Mouse (Mus musculus) left cerebral cortex, adult 2 months (tissue): ENCODE data around the gene Olfr1272. TPM values are rescaled to one million over a fixed set of nuclear protein-coding genes. Genes with fewer than 3 reads are reported as not detected.
"Not testable (repeated sequence)": the region's sequence is repeated elsewhere in the genome, so short reads cannot be mapped to it uniquely, and the experiment has no call there.

Source experiments
- DNase-seq, 2 experiments: peaks; one replicate each; pipeline ENCODE4 v3.0.0; 2021 to 2022; ENCODE audit warnings: low spot score in 2 of 2, mixed read lengths in 1 of 2; ENCODE audit errors: extremely low spot score in 1 of 2
- H3K27ac ChIP-seq: fragments of 200-600 bp; 2 replicates; pipeline ENCODE4 v1.8.1; 2022
- H3K4me3 ChIP-seq: fragments of 200-600 bp; 2 replicates; pipeline ENCODE4 v1.8.1; 2022
- CTCF ChIP-seq: fragments of 200-600 bp; IDR thresholded peaks from 2 replicates; pipeline ENCODE4 v1.8.1; 2022; ENCODE audit warnings: antibody characterized with exemption, mild to moderate bottlenecking, moderate library complexity
- intact Hi-C: fragments of 180-260 bp; cut with DNase I; formaldehyde crosslinking; loops from one replicate; pipeline ENCODE4 v1.15.1; 2025
- long read RNA-seq, 2 experiments: library from polyadenylated mRNA; stranded (forward); transcript quantifications; one replicate each; pipeline ENCODE4 v2.0.0; 2021; ENCODE audit warnings: borderline mapping rate in 2 of 2
- total RNA-seq, 2 experiments: library from RNA; stranded (reverse); gene quantifications; 2 replicates each; pipeline ENCODE4 v1.2.3; 2021

Olfr1272 gene
- not detected for total RNA-seq
- long read RNA-seq, experiment 1 = 0 reads
- long read RNA-seq, experiment 2 = 0 reads

DNA sequence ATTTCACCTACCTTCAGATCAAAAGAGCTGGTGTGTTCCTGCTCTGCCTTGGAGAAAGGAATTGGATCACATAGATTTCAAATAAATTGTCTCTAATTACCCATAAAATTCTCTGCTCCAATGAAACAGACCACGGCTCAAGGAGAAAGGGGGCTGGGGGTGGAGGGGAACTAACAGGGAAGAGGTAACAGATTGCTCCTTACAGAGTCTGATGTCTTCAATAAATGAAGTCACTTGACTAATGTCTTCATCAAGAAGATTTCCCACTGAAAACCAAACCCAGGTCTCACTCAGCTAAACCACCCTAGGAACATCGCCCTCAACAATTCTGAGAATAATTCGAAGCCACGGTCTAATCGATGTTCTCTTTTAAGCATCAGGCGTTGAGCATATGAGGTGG lies at the start of gene Olfr1272:
Gene Olfr1272 (minus strand): TSS at position 101 of the 400 bp plus-strand sequence.
- DNase-seq = no peak
- H3K27ac ChIP-seq = no peak within 1 kb of the TSS
- no peak within 1 kb of the TSS for H3K4me3 ChIP-seq
- no peak for TF ChIP-seq CTCF
- intact Hi-C loops = no loop called here

DNA sequence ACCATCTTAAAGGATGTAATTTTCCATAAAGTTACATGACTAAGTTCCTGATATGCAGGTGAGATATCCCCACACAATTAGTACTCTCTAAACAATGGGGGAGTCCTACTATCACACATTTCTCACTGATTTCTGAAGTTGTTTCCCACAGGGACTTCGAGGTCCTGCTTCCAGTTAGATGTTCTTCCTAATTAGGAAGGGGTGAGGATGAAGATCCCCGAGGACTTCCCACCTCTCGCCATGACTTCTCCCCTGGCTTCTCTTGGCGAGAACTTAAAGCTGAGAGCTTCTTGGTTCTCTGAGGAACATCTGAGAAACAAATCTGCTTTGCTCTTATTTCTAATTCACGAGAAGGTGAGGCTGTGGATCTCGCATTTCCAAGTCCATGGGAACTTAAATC lies 29.3 kb upstream of the Olfr1272 start, which contains the start of gene Gm13769:
Gene Gm13769 (plus strand): TSS at position 301 of the 400 bp plus-strand sequence.
- H3K27ac ChIP-seq, H3K4me3 ChIP-seq, DNase-seq, intact Hi-C loops: not testable (repeated sequence)

DNA sequence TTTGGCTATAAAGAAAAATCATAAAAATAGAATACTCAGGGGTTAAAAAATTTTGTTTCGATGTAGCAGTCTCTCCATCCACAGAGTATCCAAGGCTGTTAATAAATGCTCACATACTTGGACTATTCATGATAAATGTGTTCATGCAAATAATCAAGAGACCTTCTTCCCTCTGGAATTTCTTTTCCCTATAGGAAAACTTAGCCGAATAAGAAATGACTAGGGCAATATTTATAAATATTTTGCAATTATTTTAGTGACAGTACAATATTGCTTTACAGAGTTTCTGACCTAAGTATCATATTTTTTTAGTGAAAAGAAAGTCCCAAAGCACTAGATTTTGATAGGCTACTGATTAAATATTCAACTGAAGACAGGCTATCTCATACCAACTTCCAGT lies 21.7 kb downstream of the Olfr1272 start, which contains the start of gene Olfr1271:
Gene Olfr1271 (minus strand): TSS at position 101 of the 400 bp plus-strand sequence.
- Histone ChIP-seq H3K27ac (no peak within 1 kb of the TSS), H3K4me3 (no peak within 1 kb of the TSS)
- DNase-seq = no peak
- TF ChIP-seq CTCF = no peak
- intact Hi-C loops = no loop called here

DNA sequence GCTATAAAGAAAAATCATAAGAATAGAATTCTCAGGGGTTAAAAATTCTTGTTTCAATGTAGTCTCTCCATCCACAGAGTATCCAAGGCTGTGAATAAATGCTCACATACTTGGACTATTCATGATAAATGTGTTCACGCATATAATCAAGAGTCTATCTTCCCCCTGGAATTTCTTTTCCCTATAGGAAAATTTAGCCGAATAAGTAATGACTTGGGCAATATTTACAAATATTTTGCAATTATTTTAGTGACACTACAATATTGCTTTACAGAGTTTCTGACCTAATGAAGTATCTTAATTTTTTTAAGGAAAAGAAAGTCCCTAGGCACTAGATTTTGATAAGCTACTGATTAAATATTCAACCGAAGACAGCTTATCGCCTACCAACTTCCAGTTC lies 35.1 kb downstream of the Olfr1272 start, which contains the start of gene Olfr142:
Gene Olfr142 (minus strand): TSS at position 101 of the 400 bp plus-strand sequence.
- Histone ChIP-seq H3K27ac (no peak within 1 kb of the TSS), H3K4me3 (no peak within 1 kb of the TSS)
- DNase-seq = no peak
- TF ChIP-seq CTCF = no peak
- intact Hi-C loops = no loop called here

Other genes with a start within 250 kb of the Olfr1272 start
- not detected for gene Olfr140, start 229.2 kb downstream of the Olfr1272 start, total RNA-seq
- gene Olfr1269, start 171.4 kb downstream of the Olfr1272 start, total RNA-seq = not detected
- gene Olfr32, start 150.5 kb downstream of the Olfr1272 start, total RNA-seq = not detected
- not detected for gene Olfr1270, start 139.8 kb downstream of the Olfr1272 start, total RNA-seq
- gene Olfr1506, start 68.3 kb downstream of the Olfr1272 start, total RNA-seq = under 1 TPM; 0.14 TPM
- gene Olfr142, start 35.2 kb downstream of the Olfr1272 start, total RNA-seq = not detected
- not detected for gene Olfr1271, start 21.8 kb downstream of the Olfr1272 start, total RNA-seq
- under 1 TPM in 1 of 2 experiments, not detected in 1; 0.18 TPM for gene Gm13769, start 29.4 kb upstream of the Olfr1272 start, total RNA-seq
- gene Olfr1274-ps, start 105.8 kb upstream of the Olfr1272 start, total RNA-seq = not detected